Mouse (Mus musculus) embryonic facial prominence, embryonic 13.5 days (tissue): ENCODE data around the gene Cacng6. TPM values are rescaled to one million over a fixed set of nuclear protein-coding genes. Genes with fewer than 3 reads are reported as not detected.

Experiments used
- ATAC-seq: fragments of 200-750 bp; cut with Nextera tagmentation; 2 replicates; pipeline ENCODE4 v1.8.0; 2017; ENCODE audit warnings: low read depth; ENCODE audit not compliant: insufficient number of reproducible peaks, insufficient read depth, low FRiP score, low TSS enrichment
- H3K27ac ChIP-seq: fragments of 300-500 bp; sonication (generic); 2 replicates; pipeline ENCODE4 v1.5.1; 2015; ENCODE audit warnings: moderate library complexity, mild to moderate bottlenecking, inconsistent platforms
- H3K27me3 ChIP-seq: fragments of 300-500 bp; sonication (generic); 2 replicates; pipeline ENCODE4 v1.6.1; 2015; ENCODE audit warnings: mild to moderate bottlenecking, inconsistent platforms
- H3K36me3 ChIP-seq: fragments of 300-500 bp; sonication (generic); 2 replicates; pipeline ENCODE4 v1.6.1; 2015; ENCODE audit warnings: mild to moderate bottlenecking, inconsistent platforms
- H3K4me1 ChIP-seq: fragments of 300-500 bp; sonication (generic); 2 replicates; pipeline ENCODE4 v1.6.1; 2015; ENCODE audit warnings: inconsistent platforms
- H3K4me2 ChIP-seq: fragments of 300-500 bp; sonication (generic); 2 replicates; pipeline ENCODE4 v1.6.1; 2015; ENCODE audit warnings: moderate library complexity, mild to moderate bottlenecking, inconsistent platforms
- H3K4me3 ChIP-seq: fragments of 300-500 bp; sonication (generic); 2 replicates; pipeline ENCODE4 v1.5.1; 2015; ENCODE audit warnings: mild to moderate bottlenecking, inconsistent platforms
- H3K9ac ChIP-seq: fragments of 300-500 bp; sonication (generic); 2 replicates; pipeline ENCODE4 v1.6.1; 2015; ENCODE audit warnings: mild to moderate bottlenecking, inconsistent platforms
- H3K9me3 ChIP-seq: fragments of 300-500 bp; sonication (generic); 2 replicates; pipeline ENCODE4 v1.6.1; 2016; ENCODE audit warnings: inconsistent platforms
- WGBS: fragments of 180-500 bp; shearing (Covaris S2); methylation state at CpG from one replicate; pipeline ENCODE4 v1.1.7; 2015; ENCODE audit warnings: mixed read lengths; 5-methylcytosine and 5-hydroxymethylcytosine counted together
- microRNA-seq: library from miRNA; unstranded; fragments of <30 nt; microRNA quantifications from one replicate; pipeline ENCODE4, GENCODE M21; 2016
- polyA plus RNA-seq: library from polyadenylated mRNA; unstranded; fragments of >200 nt; fragmentation: Nextera tagmentation; extraction: Ambion mirVana; gene quantifications from 2 replicates; pipeline ENCODE4 v1.2.1, GENCODE M21; 2015

Gene Cacng6
- polyA plus RNA-seq, 1 experiment from 2014 or later = 0.46 TPM

DNA sequence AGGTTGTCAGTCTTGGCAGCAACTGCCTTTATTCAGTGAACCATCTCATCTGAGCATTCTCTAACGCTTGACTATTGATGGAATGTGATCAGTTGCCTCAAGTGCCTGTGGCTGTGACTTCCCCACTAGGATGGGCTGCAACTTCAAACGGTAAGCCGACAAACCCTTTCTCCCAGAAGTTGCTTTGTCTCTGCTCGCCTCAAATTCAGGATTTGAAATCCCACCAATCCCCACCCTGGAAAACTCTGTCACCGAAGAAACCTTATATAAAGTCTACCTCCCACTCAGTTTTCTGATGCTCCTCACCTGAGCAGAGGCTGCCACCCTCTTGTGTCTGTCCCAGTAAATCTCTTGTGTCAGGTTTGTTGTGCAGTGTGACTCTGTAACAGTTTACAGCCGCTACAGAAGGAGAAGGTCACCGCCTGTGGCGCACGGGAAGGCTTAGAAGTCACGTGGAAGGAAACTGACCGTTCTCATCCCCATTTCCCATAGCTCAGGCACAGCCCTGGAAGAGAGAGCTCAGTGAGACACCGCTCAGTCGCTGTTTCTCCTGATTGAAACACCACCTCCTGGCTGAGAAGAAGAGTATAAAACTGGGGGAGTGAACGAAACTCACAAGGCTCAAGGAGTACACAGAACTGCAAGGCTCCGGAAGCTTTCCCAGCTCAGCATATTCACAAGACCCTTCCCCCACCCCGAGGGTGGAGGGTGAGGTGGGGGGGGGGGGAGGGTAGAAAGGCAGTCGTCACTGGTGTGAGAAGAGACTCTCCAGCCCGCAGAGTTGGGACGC, 50.5 kb downstream of the Cacng6 start:
- Histone ChIP-seq H3K27me3 (no peaks in the 10 kb centered on the region), H3K4me2 (peak overlapping the region; percentile 39), H3K9me3 (no peaks in the 10 kb centered on the region), H3K4me1 (no peaks in the 10 kb centered on the region; the same call in 1 of the 2 replicates), H3K27ac (no peak overlapping the region), H3K36me3 (no peaks in the 10 kb centered on the region), H3K4me3 (peak overlapping the region; percentile 21; the same call in 1 of the 2 replicates), H3K9ac (peak overlapping the region; percentile 41; the same call in 1 of the 2 replicates)
- WGBS = 10% methylated on average over 19 of the region's 19 CpGs
- no peak for ATAC-seq

GRCm38 (mm10) chr7:3476728-3477127, 52.7 kb downstream of the Cacng6 start:
- Histone ChIP-seq H3K4me2 (no peak overlapping the region), H3K4me3 (no peak overlapping the region), H3K4me1 (no peaks in the 10 kb centered on the region; the same call in 1 of the 2 replicates), H3K36me3 (no peaks in the 10 kb centered on the region), H3K27ac (no peak overlapping the region), H3K9ac (no peak overlapping the region), H3K27me3 (no peaks in the 10 kb centered on the region), H3K9me3 (0 out of 2 replicates have a peak, but pooled peaks cover under 1% of the 10 kb centered on the region)
- WGBS = 74% methylated on average over 5 of the region's 5 CpGs
- ATAC-seq = no peak

DNA sequence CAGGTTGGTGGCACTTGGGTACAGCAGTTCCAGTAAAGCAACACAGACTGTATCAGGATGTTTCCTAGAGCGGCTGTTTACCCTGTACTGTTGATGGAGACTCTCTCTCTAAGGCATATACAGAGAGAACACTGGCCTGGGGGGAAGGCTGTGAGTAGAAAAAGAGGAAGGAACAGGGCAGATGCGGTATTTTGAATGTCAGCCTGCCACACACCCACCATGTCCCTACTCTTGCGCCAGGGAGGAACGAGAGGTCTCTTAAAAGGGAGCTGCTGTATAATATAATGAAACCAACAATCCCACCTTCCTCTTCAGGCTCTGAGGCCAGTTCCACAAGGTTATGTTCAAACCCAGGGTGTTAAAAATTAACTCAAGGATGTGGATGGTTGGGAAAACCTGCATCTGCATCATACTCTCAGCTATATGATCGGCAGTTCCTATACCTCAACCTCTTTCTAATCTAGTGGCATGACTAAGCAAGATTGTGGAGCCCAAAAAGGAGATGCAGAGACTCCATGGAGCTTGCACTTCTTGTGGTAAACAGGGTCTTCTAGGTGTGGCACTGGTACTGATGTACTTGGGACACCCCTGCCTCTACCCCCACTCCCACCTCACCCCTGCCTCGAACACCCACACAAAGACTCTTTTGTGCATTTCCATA, 58.1 kb downstream of the Cacng6 start:
- no peak overlapping the region for H3K4me2 ChIP-seq
- 0 out of 2 replicates have a peak, but pooled peaks cover 3% of the 10 kb centered on the region for H3K9me3 ChIP-seq
- 85% methylated on average over 6 of the region's 6 CpGs for WGBS
- no peak overlapping the region for H3K9ac ChIP-seq
- ATAC-seq = no peak
- H3K4me1 ChIP-seq = no peaks in the 10 kb centered on the region
- no peaks in the 10 kb centered on the region for H3K36me3 ChIP-seq
- no peak overlapping the region for H3K4me3 ChIP-seq
- no peaks in the 10 kb centered on the region for H3K27me3 ChIP-seq
- no peak overlapping the region for H3K27ac ChIP-seq

Small RNA genes within 50 kb of the gene (microRNA-seq; reads per million reads assigned to microRNA genes)
- 18.5 reads per million, percentile 34 among the genes with 10 or more reads in this experiment for gene Gm23450

Other genes with a start within 250 kb of the Cacng6 start
- not detected in 2 replicates for gene Nlrp12, start 174.5 kb upstream of the Cacng6 start, polyA plus RNA-seq
- gene Myadm, start 135.1 kb upstream of the Cacng6 start, polyA plus RNA-seq = 43.3 and 44.7 TPM in 2 replicates
- gene Prkcg, start 135.0 kb upstream of the Cacng6 start, polyA plus RNA-seq = 0.17 TPM in 1 of 2 replicates, not detected in the other
- 3.3 and 3.7 TPM in 2 replicates for gene Cacng7, start 91.2 kb upstream of the Cacng6 start, polyA plus RNA-seq
- 5.5 and 7.5 TPM in 2 replicates for gene Cacng8, start 33.5 kb upstream of the Cacng6 start, polyA plus RNA-seq
- gene Tarm1, start 78.4 kb downstream of the Cacng6 start, polyA plus RNA-seq = not detected in 2 replicates
- gene Oscar, start 192.0 kb downstream of the Cacng6 start, polyA plus RNA-seq = 0.33 and 0.37 TPM in 2 replicates
- gene Ndufa3, start 193.2 kb downstream of the Cacng6 start, polyA plus RNA-seq = 427 and 457 TPM in 2 replicates
- 29.6 and 31.2 TPM in 2 replicates for gene Tfpt, start 205.7 kb downstream of the Cacng6 start, polyA plus RNA-seq
- 114 and 122 TPM in 2 replicates for gene Prpf31, start 205.8 kb downstream of the Cacng6 start, polyA plus RNA-seq
- gene Cnot3, start 221.1 kb downstream of the Cacng6 start, polyA plus RNA-seq = 65.6 and 66.0 TPM in 2 replicates
- gene Leng1, start 241.6 kb downstream of the Cacng6 start, polyA plus RNA-seq = 20.0 and 20.6 TPM in 2 replicates